Mouse (Mus musculus): ENCODE measurements around the gene Synm. TPM values are rescaled to one million over a fixed set of nuclear protein-coding genes. Genes with fewer than 3 reads are reported as not detected.

Gene Synm
- polyA plus RNA-seq, 1 experiment from 2014 or later, result 8.1 TPM

DNA sequence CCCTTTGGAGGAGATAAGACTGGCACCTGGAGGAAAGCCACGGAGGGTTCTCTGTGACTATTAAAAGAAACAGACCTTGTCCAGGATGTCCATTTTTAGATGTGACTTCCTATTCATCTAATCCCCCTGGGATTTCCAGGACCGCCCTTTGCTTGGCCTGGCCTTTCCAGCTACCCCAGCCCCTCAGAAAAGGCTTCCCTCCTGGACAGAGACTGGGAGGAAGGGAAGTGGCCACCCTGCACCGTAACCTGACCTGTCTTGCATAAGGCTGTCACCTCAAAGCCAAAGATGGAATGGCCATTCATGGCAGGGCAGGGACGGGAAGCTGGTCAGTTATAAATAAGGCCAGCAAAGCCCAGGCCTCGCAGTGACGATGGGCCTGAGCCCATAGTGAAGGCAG is 68.5 kb downstream of the Synm start:
- peaks cover 11% of the 10 kb centered on the region for H3K4me1 ChIP-seq (ENCODE audit: insufficient read depth, low read depth, low read length)
- H3K9ac ChIP-seq (replicated peaks; ENCODE audit: low read depth), result no peak overlapping the region
- WGBS, result 68% methylated on average over 6 of the region's 6 CpGs
- no peaks in the 10 kb centered on the region for H3K9me3 ChIP-seq (ENCODE audit: low read length)
- no peaks in the 10 kb centered on the region for H3K27me3 ChIP-seq (replicated peaks; ENCODE audit: insufficient read depth, low read length)
- H3K4me3 ChIP-seq (ENCODE audit: low read depth, low read length), result no peak overlapping the region
- ATAC-seq (no peak), DNase-seq (ENCODE audit: low spot score) (no peak)
- TF ChIP-seq EP300 (IDR thresholded peaks at IDR 0.05), result no peak
- TF ChIP-seq CTCF (IDR thresholded peaks at IDR 0.05), result no peak
- no peak overlapping the region for H3K4me2 ChIP-seq (replicated peaks; ENCODE audit: low read depth, low read length)
- H3K36me3 ChIP-seq (ENCODE audit: insufficient read depth, low read length), result no peaks in the 10 kb centered on the region
- H3K27ac ChIP-seq (ENCODE audit: low read length), result no peak overlapping the region

DNA sequence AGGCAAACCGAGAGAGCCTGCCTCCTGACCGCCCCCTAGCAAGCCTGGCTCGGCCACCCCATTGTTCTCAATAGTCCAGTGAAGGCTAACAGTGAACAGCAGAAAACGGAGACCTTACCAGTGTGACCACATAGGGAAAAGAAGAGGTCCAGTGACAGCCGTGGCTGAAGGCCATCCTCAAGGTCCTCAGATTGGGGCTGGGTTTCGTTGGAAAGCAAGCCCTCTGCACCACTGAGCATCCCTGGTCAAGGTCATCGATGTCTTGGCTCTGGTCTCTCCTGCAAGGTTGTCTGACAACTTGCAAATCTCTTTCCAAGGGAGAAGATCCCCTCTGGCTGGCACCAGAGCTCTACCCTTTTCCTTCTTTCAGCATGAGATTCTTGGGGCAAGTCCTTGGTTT is 69.7 kb downstream of the Synm start:
- no peak for DNase-seq (ENCODE audit: low spot score)
- no peaks in the 10 kb centered on the region for H3K36me3 ChIP-seq (ENCODE audit: insufficient read depth, low read length)
- H3K27me3 ChIP-seq (replicated peaks; ENCODE audit: insufficient read depth, low read length), result no peaks in the 10 kb centered on the region
- TF ChIP-seq EP300 (IDR thresholded peaks at IDR 0.05) (no peak), CTCF (IDR thresholded peaks at IDR 0.05) (no peak)
- no peak overlapping the region for H3K9ac ChIP-seq (replicated peaks; ENCODE audit: low read depth)
- 67% methylated on average over 7 of the region's 7 CpGs for WGBS
- ATAC-seq, result no peak
- H3K4me1 ChIP-seq (ENCODE audit: insufficient read depth, low read depth, low read length), result peaks cover 11% of the 10 kb centered on the region
- peak overlapping the region; percentile 32; the same call in 1 of the 2 replicates for H3K27ac ChIP-seq (ENCODE audit: low read length)
- no peak overlapping the region for H3K4me2 ChIP-seq (replicated peaks; ENCODE audit: low read depth, low read length)
- no peak overlapping the region for H3K4me3 ChIP-seq (ENCODE audit: low read depth, low read length)
- H3K9me3 ChIP-seq (ENCODE audit: low read length), result no peaks in the 10 kb centered on the region

DNA sequence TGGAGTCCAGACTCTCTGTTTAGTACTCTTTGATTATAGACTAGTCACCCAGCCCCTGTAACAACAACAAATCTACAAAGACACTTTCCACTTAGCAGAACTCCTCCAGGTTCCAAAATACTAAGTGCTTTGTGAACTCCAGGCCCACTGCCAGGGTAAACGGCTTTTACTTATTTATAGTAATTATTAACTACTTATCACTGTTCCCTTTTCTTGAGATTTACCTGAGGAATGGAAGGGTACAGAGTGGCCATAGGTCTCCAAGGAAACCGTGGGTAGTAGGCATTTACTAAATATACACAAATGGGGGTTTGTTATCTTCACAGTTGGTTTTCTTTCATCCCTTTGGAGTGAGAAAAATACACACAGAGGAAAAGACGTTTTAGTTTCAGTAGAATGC is 71.3 kb downstream of the Synm start:
- Histone ChIP-seq H3K36me3 (ENCODE audit: insufficient read depth, low read length) (no peaks in the 10 kb centered on the region), H3K27me3 (replicated peaks; ENCODE audit: insufficient read depth, low read length) (no peaks in the 10 kb centered on the region), H3K4me2 (replicated peaks; ENCODE audit: low read depth, low read length) (no peak overlapping the region), H3K27ac (ENCODE audit: low read length) (no peak overlapping the region), H3K9me3 (ENCODE audit: low read length) (no peaks in the 10 kb centered on the region), H3K4me3 (ENCODE audit: low read depth, low read length) (no peak overlapping the region), H3K4me1 (ENCODE audit: insufficient read depth, low read depth, low read length) (peaks cover 11% of the 10 kb centered on the region), H3K9ac (replicated peaks; ENCODE audit: low read depth) (no peak overlapping the region)
- peak; percentile 76 for DNase-seq (ENCODE audit: low spot score)
- TF ChIP-seq EP300 (IDR thresholded peaks at IDR 0.05), result 0 out of 2 replicates have a peak, but pooled peaks have one; percentile 34
- TF ChIP-seq CTCF (IDR thresholded peaks at IDR 0.05), result no peak
- peak; percentile 72 for ATAC-seq
- WGBS, result 27% methylated on average over 3 of the region's 3 CpGs

DNA sequence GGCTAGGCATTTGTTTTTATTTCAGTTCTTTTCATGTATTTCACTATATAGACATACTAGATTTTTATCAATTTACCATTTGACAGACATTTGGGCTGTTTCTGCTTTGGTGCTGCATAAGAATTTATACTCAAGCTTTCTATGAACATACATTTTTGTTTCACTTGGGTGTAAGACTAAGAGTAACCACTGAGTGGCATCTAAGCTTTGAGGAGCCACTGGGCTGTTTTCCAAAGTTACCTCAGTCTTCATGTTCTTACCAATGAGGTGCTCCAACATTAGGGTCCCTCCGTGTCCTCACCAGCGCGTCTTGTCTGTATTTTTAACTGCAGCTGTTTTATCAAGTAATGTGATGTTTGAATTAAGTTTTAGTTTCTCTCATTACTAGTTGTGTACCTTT is 73.0 kb downstream of the Synm start:
- H3K9me3 ChIP-seq (ENCODE audit: low read length), result no peaks in the 10 kb centered on the region
- no peaks in the 10 kb centered on the region for H3K27me3 ChIP-seq (replicated peaks; ENCODE audit: insufficient read depth, low read length)
- ATAC-seq (no peak), DNase-seq (ENCODE audit: low spot score) (peak; percentile 54)
- H3K36me3 ChIP-seq (ENCODE audit: insufficient read depth, low read length), result 0 out of 2 replicates have a peak, but pooled peaks cover 3% of the 10 kb centered on the region
- H3K9ac ChIP-seq (replicated peaks; ENCODE audit: low read depth), result no peak overlapping the region
- 70% methylated on average over 3 of the region's 3 CpGs for WGBS
- H3K4me1 ChIP-seq (ENCODE audit: insufficient read depth, low read depth, low read length), result peaks cover 7% of the 10 kb centered on the region
- no peak overlapping the region for H3K4me2 ChIP-seq (replicated peaks; ENCODE audit: low read depth, low read length)
- TF ChIP-seq EP300 (IDR thresholded peaks at IDR 0.05) (no peak), CTCF (IDR thresholded peaks at IDR 0.05) (peak; percentile 56)
- H3K27ac ChIP-seq (ENCODE audit: low read length), result no peak overlapping the region
- H3K4me3 ChIP-seq (ENCODE audit: low read depth, low read length), result no peak overlapping the region

DNA sequence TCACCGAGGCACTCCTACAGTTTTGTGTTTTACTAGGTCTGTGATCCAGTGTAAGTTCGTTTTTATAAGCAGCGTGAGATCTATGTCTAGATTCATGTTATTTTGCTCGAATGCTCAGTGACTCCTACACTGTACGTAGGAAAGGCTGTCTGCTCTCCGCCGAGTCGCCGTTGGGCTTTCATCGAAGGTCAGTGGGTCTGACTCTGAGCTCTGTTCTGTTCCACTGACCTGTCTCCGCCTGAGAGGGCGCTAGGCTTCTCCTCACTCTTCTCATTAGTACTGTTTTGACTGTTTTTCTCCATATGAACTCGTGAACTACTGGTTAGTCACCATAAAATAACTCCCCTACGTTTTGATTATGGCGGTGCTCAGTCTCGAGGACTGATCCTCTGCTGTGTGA is 76.5 kb downstream of the Synm start:
- no peaks in the 10 kb centered on the region for H3K9me3 ChIP-seq (ENCODE audit: low read length)
- DNase-seq (ENCODE audit: low spot score) (no peak), ATAC-seq (no peak)
- no peaks in the 10 kb centered on the region for H3K4me1 ChIP-seq (ENCODE audit: insufficient read depth, low read depth, low read length)
- TF ChIP-seq EP300 (IDR thresholded peaks at IDR 0.05) (no peak), CTCF (IDR thresholded peaks at IDR 0.05) (no peak)
- no peak overlapping the region for H3K27ac ChIP-seq (ENCODE audit: low read length)
- H3K27me3 ChIP-seq (replicated peaks; ENCODE audit: insufficient read depth, low read length), result no peaks in the 10 kb centered on the region
- H3K4me2 ChIP-seq (replicated peaks; ENCODE audit: low read depth, low read length), result no peak overlapping the region
- H3K36me3 ChIP-seq (ENCODE audit: insufficient read depth, low read length), result 0 out of 2 replicates have a peak, but pooled peaks cover 3% of the 10 kb centered on the region
- WGBS, result 83% methylated on average over 16 of the region's 16 CpGs
- no peak overlapping the region for H3K9ac ChIP-seq (replicated peaks; ENCODE audit: low read depth)
- no peak overlapping the region for H3K4me3 ChIP-seq (ENCODE audit: low read depth, low read length)

DNA sequence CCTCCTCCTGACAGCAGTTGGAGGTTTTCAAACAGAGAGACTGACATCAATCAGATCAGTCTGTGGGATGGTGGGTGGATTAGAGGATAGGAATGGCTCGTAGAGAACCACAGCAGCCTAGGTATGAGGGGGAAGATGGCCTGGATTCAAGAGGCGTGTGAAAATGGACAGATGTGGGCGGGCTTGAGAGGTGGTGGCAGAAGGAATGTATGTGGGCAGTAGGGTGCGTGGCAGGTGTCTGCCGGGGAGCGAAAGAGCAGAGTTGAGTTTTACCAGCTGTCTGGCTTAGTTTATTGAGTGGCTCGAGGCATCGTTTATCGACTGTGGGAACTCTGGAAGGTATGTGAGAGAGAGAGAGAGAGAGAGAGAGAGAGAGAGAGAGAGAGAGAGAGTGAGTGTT is 78.5 kb downstream of the Synm start:
- WGBS, result 57% methylated on average over 9 of the region's 9 CpGs
- no peaks in the 10 kb centered on the region for H3K27me3 ChIP-seq (replicated peaks; ENCODE audit: insufficient read depth, low read length)
- H3K4me3 ChIP-seq (ENCODE audit: low read depth, low read length), result no peak overlapping the region
- no peak for ATAC-seq
- H3K9me3 ChIP-seq (ENCODE audit: low read length), result no peaks in the 10 kb centered on the region
- H3K27ac ChIP-seq (ENCODE audit: low read length), result no peak overlapping the region
- no peak for DNase-seq (ENCODE audit: low spot score)
- H3K9ac ChIP-seq (replicated peaks; ENCODE audit: low read depth), result no peak overlapping the region
- H3K4me2 ChIP-seq (replicated peaks; ENCODE audit: low read depth, low read length), result no peak overlapping the region
- TF ChIP-seq EP300 (IDR thresholded peaks at IDR 0.05) (no peak), CTCF (IDR thresholded peaks at IDR 0.05) (no peak)
- H3K36me3 ChIP-seq (ENCODE audit: insufficient read depth, low read length), result 0 out of 2 replicates have a peak, but pooled peaks cover 3% of the 10 kb centered on the region
- H3K4me1 ChIP-seq (ENCODE audit: insufficient read depth, low read depth, low read length), result no peaks in the 10 kb centered on the region

Small RNA genes lying within 50 kb of the gene (microRNA-seq; reads per million reads assigned to microRNA genes)
- not detected for gene Gm23844

Other genes starting within 250 kb of the Synm start
- gene Lrrc28, start 114.5 kb downstream of the Synm start, polyA plus RNA-seq (2015; fragmentation: Nextera tagmentation; extraction: Ambion mirVana), result 13.4 and 14.0 TPM in 2 replicates
- 14.4 and 17.3 TPM in 2 replicates for gene Ttc23, start 112.3 kb downstream of the Synm start, polyA plus RNA-seq (2015; fragmentation: Nextera tagmentation; extraction: Ambion mirVana)
- 15.9 and 18.8 TPM in 2 replicates for gene Igf1r, start 193.1 kb upstream of the Synm start, polyA plus RNA-seq (2015; fragmentation: Nextera tagmentation; extraction: Ambion mirVana)